Mouse (Mus musculus) stomach, postnatal 0 days (tissue): Measurements from ENCODE around the gene Adpgk. TPM values are rescaled to one million over a fixed set of nuclear protein-coding genes. Genes with fewer than 3 reads are reported as not detected.

Experiments used
- ATAC-seq: fragments of 200-750 bp; cut with Nextera tagmentation; 2 replicates; pipeline ENCODE4 v1.8.0; 2017; ENCODE audit not compliant: low FRiP score, low TSS enrichment
- DNase-seq: peaks from one replicate; pipeline ENCODE4 v3.0.0-alpha.2; 2016; ENCODE audit warnings: low spot score
- H3K27ac ChIP-seq: fragments of 300-500 bp; sonication (generic); replicated peaks from 2 replicates; pipeline ENCODE4 v1.5.1; 2014; ENCODE audit warnings: mild to moderate bottlenecking, control low read depth
- H3K27me3 ChIP-seq: fragments of 300-500 bp; sonication (generic); 2 replicates; pipeline ENCODE4 v1.6.1; 2014; ENCODE audit warnings: low read length; ENCODE audit not compliant: control insufficient read depth, insufficient read depth
- H3K36me3 ChIP-seq: fragments of 300-500 bp; sonication (generic); 2 replicates; pipeline ENCODE4 v1.6.1; 2014; ENCODE audit warnings: low read length, mixed read lengths; ENCODE audit not compliant: control insufficient read depth, insufficient read depth
- H3K4me1 ChIP-seq: fragments of 300-500 bp; sonication (generic); replicated peaks from 2 replicates; pipeline ENCODE4 v1.6.1; 2014; ENCODE audit warnings: antibody characterized with exemption; ENCODE audit not compliant: control insufficient read depth, insufficient read depth
- H3K4me2 ChIP-seq: fragments of 300-500 bp; sonication (generic); replicated peaks from 2 replicates; pipeline ENCODE4 v1.6.1; 2014; ENCODE audit warnings: low read depth, mild to moderate bottlenecking, control low read depth, moderate library complexity
- H3K4me3 ChIP-seq: fragments of 300-500 bp; sonication (generic); 2 replicates; pipeline ENCODE4 v1.5.1; 2014; ENCODE audit warnings: low read depth, low read length, control low read depth
- H3K9ac ChIP-seq: fragments of 300-500 bp; sonication (generic); 2 replicates; pipeline ENCODE4 v1.6.1; 2014; ENCODE audit warnings: mild to moderate bottlenecking, low read length, control low read depth, mixed read lengths
- H3K9me3 ChIP-seq: fragments of 300-500 bp; sonication (generic); 2 replicates; pipeline ENCODE4 v1.6.1; 2016; ENCODE audit warnings: low read length; ENCODE audit not compliant: control insufficient read depth
- CTCF ChIP-seq: IDR thresholded peaks from 2 replicates; pipeline ENCODE4 v1.5.1; 2016; ENCODE audit warnings: antibody characterized with exemption, low read depth, mild to moderate bottlenecking, moderate library complexity
- EP300 ChIP-seq: optimal IDR thresholded peaks from 2 replicates; pipeline ENCODE3; 2016; ENCODE audit warnings: antibody characterized with exemption
- WGBS: fragments of 180-500 bp; shearing (Covaris S2); extraction: QIAGEN DNeasy Blood & Tissue Kit; methylation state at CpG from one replicate; pipeline ENCODE4 v1.1.7; 2014; 5-methylcytosine and 5-hydroxymethylcytosine counted together
- polyA plus RNA-seq: library from polyadenylated mRNA; unstranded; fragments of >200 nt; fragmentation: Nextera tagmentation; extraction: Ambion mirVana; gene quantifications from 2 replicates; pipeline ENCODE4 v1.2.1, GENCODE M21; 2015

Adpgk gene
- polyA plus RNA-seq, 1 experiment from 2014 or later, result 14.8 TPM

GRCm38 (mm10) chr9:59282683-59282986, 8.7 kb upstream of the Adpgk start:
- WGBS, result 46% methylated on average over 7 of the region's 7 CpGs

DNA sequence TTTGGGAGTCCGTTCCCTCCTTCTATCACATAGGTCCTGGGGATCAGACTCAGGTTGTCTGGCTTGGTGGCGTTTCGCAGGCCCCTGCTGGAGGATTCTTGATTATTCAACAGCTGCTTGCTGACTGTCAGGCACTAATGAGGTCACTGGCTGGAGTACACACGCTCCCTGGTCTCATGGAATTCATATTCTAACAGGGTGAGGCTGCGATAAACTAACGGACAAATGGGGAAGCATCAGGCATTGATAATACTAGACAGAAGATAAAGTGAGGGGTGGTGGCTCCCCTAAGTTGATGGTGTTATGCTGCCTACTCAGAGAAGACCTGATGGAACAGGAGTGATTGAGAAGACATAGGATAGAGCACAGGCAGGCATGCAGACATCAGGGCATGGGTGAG, 5.7 kb upstream of the Adpgk start:
- no peak overlapping the region for H3K4me3 ChIP-seq
- 75% methylated on average over 6 of the region's 6 CpGs for WGBS
- no peak for ATAC-seq

More at GRCm38 (mm10) chr9:59282683-59282986, 8.7 kb upstream of the Adpgk start:
- ATAC-seq (peak; percentile 25; the same call in 1 of the 2 replicates), DNase-seq (no peak)
- no peak for TF ChIP-seq CTCF
- TF ChIP-seq EP300, result no peak
- Histone ChIP-seq H3K4me3 (no peak overlapping the region), H3K4me2 (0 out of 2 replicates have a peak overlapping the region, but pooled peaks have one; percentile 17), H3K36me3 (no peaks in the 10 kb centered on the region), H3K9me3 (no peaks in the 10 kb centered on the region), H3K27me3 (no peaks in the 10 kb centered on the region), H3K4me1 (no peaks in the 10 kb centered on the region), H3K27ac (no peak overlapping the region), H3K9ac (no peak overlapping the region)

GRCm38 (mm10) chr9:59288058-59288457, 3.3 kb upstream of the Adpgk start:
- DNase-seq (no peak), ATAC-seq (no peak)
- WGBS, result 91% methylated on average over 5 of the region's 5 CpGs
- H3K4me2 ChIP-seq, result no peak overlapping the region
- no peak for TF ChIP-seq CTCF
- no peak for TF ChIP-seq EP300
- no peaks in the 10 kb centered on the region for H3K36me3 ChIP-seq
- no peaks in the 10 kb centered on the region for H3K9me3 ChIP-seq
- no peak overlapping the region for H3K27ac ChIP-seq
- no peaks in the 10 kb centered on the region for H3K27me3 ChIP-seq
- H3K4me3 ChIP-seq, result no peak overlapping the region
- H3K4me1 ChIP-seq, result no peaks in the 10 kb centered on the region
- H3K9ac ChIP-seq, result no peak overlapping the region

More for the DNA sequence above, 5.7 kb upstream of the Adpgk start:
- Histone ChIP-seq H3K9me3 (no peaks in the 10 kb centered on the region), H3K27ac (no peak overlapping the region), H3K4me2 (no peak overlapping the region), H3K36me3 (no peaks in the 10 kb centered on the region), H3K9ac (no peak overlapping the region), H3K27me3 (no peaks in the 10 kb centered on the region), H3K4me1 (no peaks in the 10 kb centered on the region)
- TF ChIP-seq EP300, result no peak
- no peak for TF ChIP-seq CTCF
- DNase-seq, result no peak

- Histone ChIP-seq H3K4me1 (no peaks in the 10 kb centered on the region), H3K4me2 (no peak overlapping the region), H3K9ac (no peak overlapping the region), H3K4me3 (no peak overlapping the region), H3K27me3 (no peaks in the 10 kb centered on the region), H3K27ac (no peak overlapping the region), H3K9me3 (no peaks in the 10 kb centered on the region), H3K36me3 (no peaks in the 10 kb centered on the region)
- TF ChIP-seq CTCF (no peak), EP300 (no peak)
- ATAC-seq, result no peak
- 73% methylated on average over 3 of the region's 3 CpGs for WGBS
- DNase-seq, result no peak
Observed at GRCm38 (mm10) chr9:59288685-59289410, 2.5 kb upstream of the Adpgk start.

DNA sequence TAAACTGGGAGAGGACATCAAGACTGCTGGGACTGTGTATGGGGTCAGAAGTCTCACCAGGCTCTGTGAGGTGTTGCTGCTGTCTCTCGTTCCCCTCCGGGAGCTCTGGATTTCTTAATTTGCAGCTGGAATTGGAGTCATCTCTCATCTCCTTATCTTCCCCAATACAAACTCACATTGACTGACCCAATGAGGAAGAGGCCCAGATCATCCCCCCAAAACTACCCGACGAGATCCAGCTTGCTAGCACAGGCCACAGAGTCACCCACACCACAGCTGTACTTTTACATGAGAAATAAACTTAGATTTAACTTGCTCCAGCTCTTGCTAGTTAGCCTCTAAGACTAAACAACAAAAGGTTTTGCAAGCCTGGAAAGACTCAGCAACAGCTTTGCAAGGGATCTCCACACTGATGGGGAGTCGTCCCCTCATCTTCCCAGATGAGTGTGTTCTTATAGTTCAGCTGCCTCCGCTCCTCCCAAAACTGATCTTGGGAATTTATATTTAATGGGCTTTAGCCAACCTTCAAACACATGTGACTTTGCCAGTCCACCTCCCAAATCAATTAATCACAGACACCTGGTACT, 1.7 kb upstream of the Adpgk start:
- Histone ChIP-seq H3K27me3 (no peaks in the 10 kb centered on the region), H3K27ac (no peak overlapping the region), H3K9me3 (no peaks in the 10 kb centered on the region), H3K4me3 (no peak overlapping the region), H3K9ac (no peak overlapping the region), H3K36me3 (no peaks in the 10 kb centered on the region), H3K4me2 (no peak overlapping the region), H3K4me1 (no peaks in the 10 kb centered on the region)
- ATAC-seq (no peak), DNase-seq (no peak)
- 62% methylated on average over 6 of the region's 6 CpGs for WGBS
- no peak for TF ChIP-seq EP300
- no peak for TF ChIP-seq CTCF

DNA sequence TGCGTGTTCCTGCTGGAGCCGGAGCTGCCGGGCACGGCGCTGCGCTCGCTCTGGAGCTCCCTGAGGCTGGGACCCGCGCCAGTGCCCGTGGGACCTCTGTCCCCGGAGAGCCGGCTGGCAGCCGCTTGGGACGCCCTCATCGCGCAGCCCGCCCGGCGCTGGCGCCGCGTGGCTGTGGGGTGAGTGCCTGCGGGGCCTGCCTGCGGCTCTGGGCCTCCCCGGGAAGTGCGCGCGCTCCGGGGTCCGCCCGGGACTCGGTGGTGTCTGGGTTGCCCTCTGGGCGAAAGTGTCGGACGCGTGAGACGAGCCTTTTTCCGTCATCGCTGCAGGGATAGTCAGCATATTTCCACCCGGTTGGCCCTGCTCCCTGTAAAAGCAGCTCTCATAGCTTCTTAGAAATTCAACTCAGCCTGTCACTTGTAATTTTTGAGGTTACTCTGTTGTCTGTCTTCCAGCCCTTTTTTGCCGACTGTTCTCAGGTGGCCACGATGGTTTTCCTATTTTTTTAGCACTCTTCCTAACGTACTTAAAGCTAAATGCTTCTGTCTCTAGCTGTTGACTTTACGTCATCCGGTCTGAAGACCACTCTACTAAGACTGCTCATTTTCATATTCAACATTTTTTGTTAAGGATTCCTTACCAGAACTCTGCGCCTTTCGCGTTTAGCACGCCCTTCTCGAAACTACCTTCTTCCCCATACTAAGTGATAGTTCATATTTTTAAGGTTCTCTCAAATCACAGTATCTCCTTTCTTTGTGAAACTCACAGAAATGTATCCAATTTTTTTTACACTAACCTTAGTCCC, 532 bp downstream of the Adpgk start:
- H3K9ac ChIP-seq, result peak overlapping the region; percentile 88
- no peak for TF ChIP-seq EP300

More for the DNA sequence above, 532 bp downstream of the Adpgk start:
- ATAC-seq (peak; percentile 73), DNase-seq (no peak)
- H3K27ac ChIP-seq, result peak overlapping the region; percentile 93
- WGBS, result 1% methylated on average over 41 of the region's 50 CpGs
- H3K9me3 ChIP-seq, result no peaks in the 10 kb centered on the region
- peak overlapping the region; percentile 89 for H3K4me3 ChIP-seq
- no peaks in the 10 kb centered on the region for H3K27me3 ChIP-seq
- no peaks in the 10 kb centered on the region for H3K4me1 ChIP-seq
- no peaks in the 10 kb centered on the region for H3K36me3 ChIP-seq
- peak overlapping the region; percentile 67 for H3K4me2 ChIP-seq
